Mouse (Mus musculus): Measurements from ENCODE around the gene Kcnh1.

- no peak for TF ChIP-seq CTCF (IDR thresholded peaks at IDR 0.05; ENCODE audit: low read depth)
- no peak for TF ChIP-seq EP300 (IDR thresholded peaks at IDR 0.05; ENCODE audit: low read depth)
These were observed 123.5 kb downstream of the Kcnh1 start for GRCm38 (mm10) chr1:192314044-192314443.

Measured in liver, postnatal 0 days (tissue).